Mouse (Mus musculus) adrenal gland, postnatal 10 days (tissue): ENCODE results near the gene Mamstr. TPM values are rescaled to one million over a fixed set of nuclear protein-coding genes. Genes with fewer than 3 reads are reported as not detected.

Experiments used
- DNase-seq: peaks from one replicate; pipeline ENCODE4 v3.0.0; 2021; ENCODE audit warnings: mixed read lengths
- total RNA-seq, 2 experiments: library from RNA; stranded (reverse); gene quantifications; 2 replicates each; pipeline ENCODE4 v1.2.3; 2021

Gene Mamstr
- total RNA-seq, 2 experiments from 2014 or later = 8.3 to 13.2 TPM

DNA sequence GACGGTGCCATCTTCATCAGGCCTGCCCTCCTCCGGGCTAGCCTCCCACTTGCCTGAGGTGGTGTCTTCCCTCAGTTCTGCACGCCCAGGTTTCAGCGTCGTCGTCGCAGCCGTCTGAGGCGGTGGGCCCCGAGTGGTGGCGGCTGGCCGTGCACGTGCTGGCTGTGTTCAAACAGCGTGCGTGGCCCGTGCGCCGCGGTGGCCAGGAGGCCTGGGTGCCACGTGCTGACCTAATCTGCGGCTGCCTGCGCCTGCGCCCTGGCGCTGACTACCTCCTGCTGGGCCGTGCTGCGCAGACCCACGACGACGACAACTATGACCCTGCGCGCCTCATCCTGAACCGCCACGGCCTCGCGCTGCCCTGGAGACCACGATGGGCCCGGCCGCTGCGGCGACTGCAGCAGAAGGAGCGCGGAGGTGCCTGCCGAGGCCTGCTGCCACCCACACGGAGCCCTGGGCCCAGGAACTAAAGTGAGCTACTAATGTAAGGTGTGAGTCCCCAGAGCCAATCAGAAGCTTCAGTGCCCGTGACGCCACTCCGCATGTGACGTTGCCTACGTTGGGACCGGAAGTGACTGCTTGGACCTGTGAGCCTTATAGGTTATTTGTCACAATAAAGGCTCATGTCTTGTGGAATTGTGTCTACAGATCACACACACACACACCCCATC lies 54.3 kb downstream of the Mamstr start, which contains the start of gene Sec1:
Gene Sec1 (minus strand): TSS at position 482 of the 671 bp plus-strand sequence.
- DNase-seq = no peak

DNA sequence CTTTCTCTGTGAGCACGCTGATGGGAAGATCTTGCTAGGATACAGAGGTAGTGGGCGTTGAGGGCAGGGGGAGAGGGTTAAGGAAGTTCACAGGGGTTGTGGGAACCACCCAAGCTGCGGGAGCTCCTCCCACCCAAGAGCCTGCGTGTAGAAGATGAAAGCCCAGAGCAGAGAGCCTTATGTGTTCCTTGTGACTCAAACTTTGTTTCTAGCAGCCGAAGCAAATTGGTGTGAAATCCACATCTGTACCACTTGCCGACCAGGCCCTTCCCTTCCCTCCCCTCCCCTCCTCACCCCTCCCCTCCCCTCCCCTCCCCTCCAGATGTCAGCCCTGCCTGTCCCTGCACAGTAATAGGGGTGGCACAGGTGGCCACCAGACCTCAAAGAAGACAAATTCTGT lies 55.3 kb downstream of the Mamstr start:
- no peak for DNase-seq

Other genes starting within 250 kb of the Mamstr start
- gene Snrnp70, start 244.2 kb upstream of the Mamstr start, total RNA-seq = 100 to 1,000 TPM; 208 to 341 TPM
- gene Kcna7, start 234.3 kb upstream of the Mamstr start, total RNA-seq = 1 to 10 TPM in 1 of 2 experiments, under 1 TPM in 1; 0.75 to 2.6 TPM
- gene Ntf5, start 226.3 kb upstream of the Mamstr start, total RNA-seq = under 1 TPM; 0.12 to 0.33 TPM
- gene Lhb, start 219.2 kb upstream of the Mamstr start, total RNA-seq = not detected
- 10 to 100 TPM; 66.7 to 92.5 TPM for gene Gys1, start 205.1 kb upstream of the Mamstr start, total RNA-seq
- 10 to 100 TPM; 50.2 to 58.9 TPM for gene Ruvbl2, start 201.9 kb upstream of the Mamstr start, total RNA-seq
- gene Ftl1, start 180.1 kb upstream of the Mamstr start, total RNA-seq = 100 to 1,000 TPM; 527 to 606 TPM
- 10 to 100 TPM; 52.7 to 53.6 TPM for gene Bax, start 173.1 kb upstream of the Mamstr start, total RNA-seq
- under 1 TPM; 0.64 to 0.69 TPM for gene Tulp2, start 158.1 kb upstream of the Mamstr start, total RNA-seq
- gene Gm45808, start 153.2 kb upstream of the Mamstr start, total RNA-seq = 10 to 100 TPM; 26.0 to 27.9 TPM
- gene Dhdh, start 151.2 kb upstream of the Mamstr start, total RNA-seq = 10 to 100 TPM; 42.4 to 47.3 TPM
- 100 to 1,000 TPM; 175 to 201 TPM for gene Nucb1, start 129.6 kb upstream of the Mamstr start, total RNA-seq
- 10 to 100 TPM; 28.0 to 48.2 TPM for gene Ppp1r15a, start 113.7 kb upstream of the Mamstr start, total RNA-seq
- gene Plekha4, start 113.6 kb upstream of the Mamstr start, total RNA-seq = 1 to 10 TPM; 5.4 to 9.2 TPM
- gene Hsd17b14, start 85.1 kb upstream of the Mamstr start, total RNA-seq = 1 to 10 TPM in 1 of 2 experiments, under 1 TPM in 1; 0.93 to 1.4 TPM
- gene Bcat2, start 69.8 kb upstream of the Mamstr start, total RNA-seq = 100 to 1,000 TPM; 114 to 118 TPM
- gene Fgf21, start 24.5 kb upstream of the Mamstr start, total RNA-seq = 10 to 100 TPM in 1 of 2 experiments, 1 to 10 TPM in 1; 1.3 to 21.9 TPM
- gene Fut1, start 22.7 kb upstream of the Mamstr start, total RNA-seq = under 1 TPM in 1 of 2 experiments, not detected in 1; 0.21 TPM
- under 1 TPM; 0.39 to 0.73 TPM for gene Izumo1, start 18.2 kb upstream of the Mamstr start, total RNA-seq
- gene Rasip1, start 12.5 kb upstream of the Mamstr start, total RNA-seq = 10 to 100 TPM; 35.6 to 37.9 TPM
- not detected for gene Fut2, start 26.4 kb downstream of the Mamstr start, total RNA-seq
- under 1 TPM in 1 of 2 experiments, not detected in 1; 0.39 TPM for gene Ntn5, start 44.0 kb downstream of the Mamstr start, total RNA-seq
- gene Sec1, start 54.4 kb downstream of the Mamstr start, total RNA-seq = under 1 TPM; 0.21 to 0.30 TPM
- gene Car11, start 59.9 kb downstream of the Mamstr start, total RNA-seq = 10 to 100 TPM in 1 of 2 experiments, 1 to 10 TPM in 1; 7.6 to 14.5 TPM
- 10 to 100 TPM; 21.4 to 62.3 TPM for gene Dbp, start 65.1 kb downstream of the Mamstr start, total RNA-seq
- 1,000 to 10,000 TPM; 1,029 to 1,042 TPM for gene Rpl18, start 75.5 kb downstream of the Mamstr start, total RNA-seq
- 10 to 100 TPM; 28.0 to 28.8 TPM for gene Sphk2, start 78.0 kb downstream of the Mamstr start, total RNA-seq
- under 1 TPM; 0.27 to 0.33 TPM for gene Fam83e, start 81.2 kb downstream of the Mamstr start, total RNA-seq
- not detected for gene Spaca4, start 85.8 kb downstream of the Mamstr start, total RNA-seq
- 1 to 10 TPM; 4.2 to 8.3 TPM for gene Lmtk3, start 143.8 kb downstream of the Mamstr start, total RNA-seq
- under 1 TPM; 0.39 to 0.45 TPM for gene Sult2b1, start 144.7 kb downstream of the Mamstr start, total RNA-seq
- gene Cyth2, start 174.6 kb downstream of the Mamstr start, total RNA-seq = 100 to 1,000 TPM in 1 of 2 experiments, 10 to 100 TPM in 1; 88.5 to 107 TPM
- under 1 TPM; 0.24 to 0.51 TPM for gene Kcnj14, start 184.8 kb downstream of the Mamstr start, total RNA-seq
- 10 to 100 TPM; 23.7 to 27.5 TPM for gene Grwd1, start 191.0 kb downstream of the Mamstr start, total RNA-seq
- gene Kdelr1, start 232.8 kb downstream of the Mamstr start, total RNA-seq = 100 to 1,000 TPM; 126 to 132 TPM
- gene Grin2d, start 238.4 kb downstream of the Mamstr start, total RNA-seq = 1 to 10 TPM in 1 of 2 experiments, under 1 TPM in 1; 0.72 to 1.2 TPM